Mouse (Mus musculus) cortical plate, adult 2 months (tissue): ENCODE results near the gene Gpr61.

ENCODE experiments used
- CTCF ChIP-seq: fragments of 200-500 bp; IDR thresholded peaks from 2 replicates; pipeline ENCODE4 v1.5.1; 2011; ENCODE audit warnings: mild to moderate bottlenecking, control low read depth, low read length; ENCODE audit not compliant: insufficient read depth; ENCODE audit errors: extremely low read depth
- POLR2A ChIP-seq: fragments of 200-500 bp; IDR thresholded peaks from 2 replicates; pipeline ENCODE4 v1.6.1; 2011; ENCODE audit warnings: mild to moderate bottlenecking, low read length, control low read depth; ENCODE audit not compliant: insufficient read depth; ENCODE audit errors: extremely low read depth

DNA sequence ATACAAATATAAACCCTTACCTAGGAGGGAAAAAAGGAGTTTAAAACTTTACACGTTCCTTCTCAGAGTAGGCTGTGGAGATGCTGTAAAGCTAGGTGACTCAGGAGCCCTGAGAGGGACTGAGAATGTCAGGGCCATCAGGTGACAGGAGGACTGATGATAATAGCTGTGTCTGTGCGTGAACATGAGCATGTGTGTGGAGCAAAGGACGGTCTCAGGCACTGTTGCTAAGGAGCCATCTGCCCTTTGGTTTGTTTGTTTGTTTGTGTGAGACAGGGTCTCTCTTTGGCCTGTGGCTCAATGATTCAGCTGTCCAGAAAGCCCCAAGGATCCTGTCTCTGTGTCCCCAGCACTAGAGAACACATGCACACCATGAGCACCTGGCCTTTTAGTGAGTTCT, 33.6 kb downstream of the Gpr61 start:
- TF ChIP-seq CTCF (no peak), POLR2A (no peak)
